ENCODE assay signal across 26 mouse cellular contexts in the genomic region with DNA sequence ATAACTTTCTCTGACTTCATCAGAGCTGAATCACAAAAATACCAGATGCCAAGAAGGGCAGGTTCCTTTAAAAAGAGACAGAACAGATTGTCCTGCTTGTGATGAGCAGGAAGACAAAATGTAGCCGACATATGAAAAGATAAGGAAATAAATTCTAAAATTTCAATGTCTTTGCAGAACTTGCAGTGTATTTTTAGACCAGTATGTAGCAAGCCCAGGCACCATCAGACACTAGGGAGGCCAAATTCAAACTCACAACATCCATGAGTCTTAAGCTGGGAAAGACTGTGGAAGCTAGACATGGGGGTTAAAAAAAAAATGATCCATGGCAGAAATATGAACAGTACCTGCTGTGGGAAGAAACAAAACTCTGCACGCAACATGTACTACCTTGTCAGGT.
DNase-seq lines count a peak whose midpoint lies in the region; ATAC-seq and TF ChIP-seq lines count a peak whose summit lies in the region.
"Had no signal": no experiment of that assay in that cellular context is flagged by ENCODE, and none has a peak within 500 bp of the region (broad histone marks: within the 10 kb centered on the region; RNA-seq: fewer than 3 reads in every experiment).

No protein-coding gene starts in this region.

- no peak for TF ChIP-seq CTCF in left cerebral cortex, adult 2 months (IDR thresholded peaks at IDR 0.05)

- peak; percentile 66 for ATAC-seq in frontal cortex, adult (ENCODE audit: low TSS enrichment)
- ATAC-seq: activated CD4-positive, CD25-positive, alpha-beta regulatory T cell, adult 4 months; CD4-positive, CD25-positive, alpha-beta regulatory T cell, adult 4 months; forebrain, embryonic 14.5 days; forebrain, embryonic 16.5 days; Patski had no signal

- H3K4me3 ChIP-seq in left cerebral cortex, adult 2 months, result no peak overlapping the region
- H3K4me3 ChIP-seq: embryonic facial prominence, embryonic 13.5 days; embryonic facial prominence, embryonic 15.5 days; erythroblast, embryonic 14.5 days; forebrain, embryonic 10.5 days; forebrain, embryonic 12.5 days had no signal

- DNase-seq in frontal cortex, postnatal 10 days (ENCODE audit: low spot score in 2 of 2), result no peak
- no peak for DNase-seq in left cerebral cortex, adult 2 months (ENCODE audit: extremely low spot score in 1 of 2, low spot score in 2 of 2)
- no peak for DNase-seq in left cerebral cortex, adult 11 months (ENCODE audit: low spot score)
- DNase-seq in heart, postnatal 14 days, result no peak
- DNase-seq: adrenal gland, adult 8-10 months; adrenal gland, postnatal 14 days; adrenal gland, postnatal 36 days; B cell, adult 2 months; cerebellum, adult 11 months; cerebellum, adult 18-20 months; cerebellum, adult 8-10 months; cerebellum, adult 9-11 months; cerebellum, postnatal 14 days; cerebellum, postnatal 36 days; embryo, embryonic 11 days had no signal

- H3K27ac ChIP-seq in left cerebral cortex, adult 2 months, result 0 out of 2 replicates have a peak overlapping the region, but pooled peaks have one; percentile 25
- H3K27ac ChIP-seq: embryonic facial prominence, embryonic 13.5 days; embryonic facial prominence, embryonic 15.5 days; forebrain, embryonic 10.5 days; forebrain, embryonic 12.5 days had no signal

- intact Hi-C loops in left cerebral cortex, adult 2 months (cut with DNase I), result loop anchor here (5.0 kb wide), 1 partner anchor 119 kb away; no protein-coding TSS in a partner anchor
- intact Hi-C loops in heart, postnatal 14 days (cut with DNase I), result no loop called here
